Mouse (Mus musculus) midbrain, postnatal 0 days (tissue): ENCODE measurements around the gene Nqo1. TPM values are rescaled to one million over a fixed set of nuclear protein-coding genes. Genes with fewer than 3 reads are reported as not detected.

Source experiments
- ATAC-seq: fragments of 200-750 bp; cut with Nextera tagmentation; 2 replicates; pipeline ENCODE4 v1.8.0; 2017; ENCODE audit warnings: moderate number of reproducible peaks, mild to moderate bottlenecking, moderate TSS enrichment, moderate library complexity; ENCODE audit not compliant: low FRiP score
- DNase-seq: peaks from one replicate; pipeline ENCODE4 v3.0.0-alpha.2; 2015; ENCODE audit warnings: low spot score
- H3K27ac ChIP-seq: fragments of 300-500 bp; sonication (generic); 2 replicates; pipeline ENCODE4 v1.5.1; 2014; ENCODE audit warnings: low read depth, mild to moderate bottlenecking, low read length, mixed read lengths
- H3K27me3 ChIP-seq: fragments of 300-500 bp; sonication (generic); 2 replicates; pipeline ENCODE4 v1.6.1; 2014; ENCODE audit warnings: low read length, control low read depth, mixed read lengths; ENCODE audit not compliant: insufficient read depth
- H3K36me3 ChIP-seq: fragments of 300-500 bp; sonication (generic); 2 replicates; pipeline ENCODE4 v1.6.1; 2014; ENCODE audit warnings: low read length, control low read depth, mixed read lengths; ENCODE audit not compliant: insufficient read depth
- H3K4me1 ChIP-seq: fragments of 300-500 bp; sonication (generic); 2 replicates; pipeline ENCODE4 v1.6.1; 2014; ENCODE audit warnings: mild to moderate bottlenecking, control low read depth, antibody characterized with exemption, low read length, mixed read lengths; ENCODE audit not compliant: insufficient read depth
- H3K4me2 ChIP-seq: fragments of 300-500 bp; sonication (generic); 2 replicates; pipeline ENCODE4 v1.6.1; 2014; ENCODE audit warnings: low read depth, mild to moderate bottlenecking, low read length, mixed read lengths; ENCODE audit not compliant: poor library complexity, severe bottlenecking
- H3K4me3 ChIP-seq: fragments of 300-500 bp; sonication (generic); 2 replicates; pipeline ENCODE4 v1.5.1; 2014; ENCODE audit warnings: low read depth, mild to moderate bottlenecking, low read length, moderate library complexity
- H3K9ac ChIP-seq: fragments of 300-500 bp; sonication (generic); replicated peaks from 2 replicates; pipeline ENCODE4 v1.6.1; 2014; ENCODE audit warnings: mild to moderate bottlenecking, low read length, moderate library complexity, mixed read lengths; ENCODE audit not compliant: poor library complexity, severe bottlenecking
- H3K9me3 ChIP-seq: fragments of 300-500 bp; sonication (generic); 2 replicates; pipeline ENCODE4 v1.6.1; 2016; ENCODE audit warnings: low read length, control low read depth
- CTCF ChIP-seq: IDR thresholded peaks from 2 replicates; pipeline ENCODE4 v1.5.1; 2016; ENCODE audit warnings: antibody characterized with exemption, mild to moderate bottlenecking
- WGBS: fragments of 180-500 bp; shearing (Covaris S2); extraction: QIAGEN DNeasy Blood & Tissue Kit; methylation state at CpG from one replicate; pipeline ENCODE4 v1.1.7; 2014; 5-methylcytosine and 5-hydroxymethylcytosine counted together
- polyA plus RNA-seq: library from polyadenylated mRNA; unstranded; fragments of >200 nt; fragmentation: Nextera tagmentation; extraction: Ambion mirVana; gene quantifications from 2 replicates; pipeline ENCODE4 v1.2.1, GENCODE M21; 2015
- total RNA-seq: library from RNA; depleted of rRNA; stranded (reverse); fragments of >200 nt; gene quantifications from 2 replicates; pipeline ENCODE4 v1.2.3, GENCODE M21; 2014

The Nqo1 gene
- total and polyA plus RNA-seq, 2 experiments from 2014 or later: 12.5 to 15.7 TPM

GRCm38 (mm10) chr8:107435421-107435961 is 32.5 kb upstream of the Nqo1 start:
- Histone ChIP-seq H3K9ac (no peak overlapping the region), H3K9me3 (no peaks in the 10 kb centered on the region), H3K36me3 (no peaks in the 10 kb centered on the region), H3K4me2 (peak overlapping the region; percentile 59), H3K27ac (no peak overlapping the region; the same call in 1 of the 2 replicates), H3K27me3 (no peaks in the 10 kb centered on the region), H3K4me1 (peaks cover 4% of the 10 kb centered on the region; the same call in 1 of the 2 replicates), H3K4me3 (peak overlapping the region; percentile 87)
- TF ChIP-seq CTCF: no peak
- WGBS: 34% methylated on average over 11 of the region's 11 CpGs
- no peak for ATAC-seq
- no peak for DNase-seq

- Histone ChIP-seq H3K4me3 (no peak overlapping the region), H3K9ac (no peak overlapping the region), H3K4me1 (no peaks in the 10 kb centered on the region), H3K9me3 (no peaks in the 10 kb centered on the region), H3K27me3 (no peaks in the 10 kb centered on the region), H3K4me2 (no peak overlapping the region), H3K36me3 (no peaks in the 10 kb centered on the region), H3K27ac (no peak overlapping the region)
- no peak for ATAC-seq
- no peak for DNase-seq
- 85% methylated on average over 8 of the region's 8 CpGs for WGBS
- TF ChIP-seq CTCF: no peak
These were observed 27.8 kb upstream of the Nqo1 start for GRCm38 (mm10) chr8:107430821-107431220.

GRCm38 (mm10) chr8:107425230-107425597 is 22.2 kb upstream of the Nqo1 start:
- Histone ChIP-seq H3K36me3 (peaks cover 16% of the 10 kb centered on the region), H3K27me3 (no peaks in the 10 kb centered on the region), H3K4me2 (peak overlapping the region; percentile 61; the same call in 1 of the 2 replicates), H3K27ac (no peak overlapping the region), H3K4me1 (0 out of 2 replicates have a peak, but pooled peaks cover 5% of the 10 kb centered on the region), H3K9ac (no peak overlapping the region), H3K4me3 (peak overlapping the region; percentile 87; the same call in 1 of the 2 replicates), H3K9me3 (no peaks in the 10 kb centered on the region)
- 49% methylated on average over 8 of the region's 8 CpGs for WGBS
- no peak for TF ChIP-seq CTCF
- ATAC-seq (no peak), DNase-seq (no peak)

- H3K27me3 ChIP-seq: no peaks in the 10 kb centered on the region
- H3K4me1 ChIP-seq: 0 out of 2 replicates have a peak, but pooled peaks cover 5% of the 10 kb centered on the region
- peak within 1 kb of the TSS; percentile 81 for H3K9ac ChIP-seq
- H3K9me3 ChIP-seq: no peaks in the 10 kb centered on the region
- TF ChIP-seq CTCF: peak; percentile 99
- H3K4me3 ChIP-seq: peak within 1 kb of the TSS; percentile 87
- peak within 1 kb of the TSS; percentile 78 for H3K27ac ChIP-seq
- DNase-seq (peak; percentile 98), ATAC-seq (peak; percentile 99)
- H3K36me3 ChIP-seq: peaks cover 20% of the 10 kb centered on the region
- WGBS: under 1% methylated on average over 50 of the region's 50 CpGs
- H3K4me2 ChIP-seq: peak within 1 kb of the TSS; percentile 61
These were observed 21.7 kb upstream of the Nqo1 start, which contains the start of gene Nob1 for GRCm38 (mm10) chr8:107424597-107425229. Gene Nob1, minus strand, starts transcription at chr8:107425051.

- no peak for TF ChIP-seq CTCF
- ATAC-seq: 0 out of 2 replicates have a peak, but pooled peaks have one; percentile 6
- peak overlapping the region; percentile 87 for H3K4me3 ChIP-seq
- DNase-seq: no peak
- no peaks in the 10 kb centered on the region for H3K9me3 ChIP-seq
- peak overlapping the region; percentile 78; the same call in 1 of the 2 replicates for H3K27ac ChIP-seq
- WGBS: 32% methylated on average over 9 of the region's 9 CpGs
- H3K27me3 ChIP-seq: no peaks in the 10 kb centered on the region
- peak overlapping the region; percentile 81 for H3K9ac ChIP-seq
- 0 out of 2 replicates have a peak, but pooled peaks cover 5% of the 10 kb centered on the region for H3K4me1 ChIP-seq
- H3K4me2 ChIP-seq: peak overlapping the region; percentile 61
- peaks cover 26% of the 10 kb centered on the region for H3K36me3 ChIP-seq
These were observed 21.2 kb upstream of the Nqo1 start for GRCm38 (mm10) chr8:107424176-107424575.

- Histone ChIP-seq H3K36me3 (peaks cover 82% of the 10 kb centered on the region), H3K4me3 (no peak overlapping the region), H3K4me1 (no peaks in the 10 kb centered on the region), H3K9ac (no peak overlapping the region), H3K9me3 (no peaks in the 10 kb centered on the region), H3K27ac (no peak overlapping the region), H3K4me2 (no peak overlapping the region), H3K27me3 (no peaks in the 10 kb centered on the region)
- WGBS: 83% methylated on average over 12 of the region's 12 CpGs
- TF ChIP-seq CTCF: no peak
- ATAC-seq (no peak), DNase-seq (no peak)
These were observed 14.0 kb upstream of the Nqo1 start for GRCm38 (mm10) chr8:107417001-107417400.
